Mouse (Mus musculus) CH12F3 (cell line): ENCODE results near the gene Hist2h2aa1.
"Not testable (repeated sequence)": the region's sequence is repeated elsewhere in the genome, so short reads cannot be mapped to it uniquely, and the experiment has no call there.

Experiments
- in situ Hi-C: fragments of 300-500 bp; cut with MboI; formaldehyde crosslinking; loops from 2 replicates; pipeline ENCODE4 v1.14.3; 2020; ENCODE audit warnings: low sequenced_read_pairs

Gene Hist2h2aa1

DNA sequence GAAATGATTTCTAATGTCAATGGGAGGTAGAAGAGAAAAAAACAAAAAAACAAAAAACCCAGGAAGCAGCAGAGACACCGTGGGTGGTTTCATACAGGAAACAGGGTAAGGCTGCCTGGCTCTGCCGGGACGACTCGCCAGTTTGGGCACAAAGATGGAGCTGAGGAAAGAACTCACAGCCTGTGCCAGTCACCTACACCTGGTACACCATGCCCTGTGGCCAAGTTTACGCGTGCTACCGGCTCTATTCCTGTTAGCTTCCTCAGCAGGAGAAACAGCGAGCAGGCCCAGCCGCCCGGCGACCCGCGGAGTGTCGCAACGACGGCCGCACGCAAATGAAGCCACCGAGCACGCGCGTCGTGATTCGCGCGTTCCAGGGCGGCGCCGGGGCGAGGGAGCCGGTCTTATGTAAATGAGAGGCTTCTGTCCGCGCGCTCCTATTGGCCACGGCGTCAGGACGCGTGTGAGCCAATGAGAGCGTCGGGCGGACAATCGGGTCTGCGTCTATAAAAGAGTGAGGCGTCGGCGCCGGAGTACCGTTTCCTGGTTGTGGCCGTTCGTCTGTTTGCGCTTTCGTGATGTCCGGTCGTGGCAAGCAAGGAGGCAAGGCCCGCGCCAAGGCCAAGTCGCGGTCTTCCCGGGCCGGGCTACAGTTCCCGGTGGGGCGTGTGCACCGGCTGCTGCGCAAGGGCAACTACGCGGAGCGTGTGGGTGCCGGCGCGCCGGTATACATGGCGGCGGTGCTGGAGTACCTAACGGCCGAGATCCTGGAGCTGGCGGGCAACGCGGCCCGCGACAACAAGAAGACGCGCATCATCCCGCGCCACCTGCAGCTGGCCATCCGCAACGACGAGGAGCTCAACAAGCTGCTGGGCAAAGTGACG is at the start of gene Hist2h2aa1:
TSS of gene Hist2h2aa1 (plus strand) at position 495 of the 884 bp plus-strand sequence.
- in situ Hi-C loops: not testable (repeated sequence)

- in situ Hi-C loops: no loop called here
Observed at GRCm38 (mm10) chr3:96195616-96196313, 49.5 kb upstream of the Hist2h2aa1 start.

DNA sequence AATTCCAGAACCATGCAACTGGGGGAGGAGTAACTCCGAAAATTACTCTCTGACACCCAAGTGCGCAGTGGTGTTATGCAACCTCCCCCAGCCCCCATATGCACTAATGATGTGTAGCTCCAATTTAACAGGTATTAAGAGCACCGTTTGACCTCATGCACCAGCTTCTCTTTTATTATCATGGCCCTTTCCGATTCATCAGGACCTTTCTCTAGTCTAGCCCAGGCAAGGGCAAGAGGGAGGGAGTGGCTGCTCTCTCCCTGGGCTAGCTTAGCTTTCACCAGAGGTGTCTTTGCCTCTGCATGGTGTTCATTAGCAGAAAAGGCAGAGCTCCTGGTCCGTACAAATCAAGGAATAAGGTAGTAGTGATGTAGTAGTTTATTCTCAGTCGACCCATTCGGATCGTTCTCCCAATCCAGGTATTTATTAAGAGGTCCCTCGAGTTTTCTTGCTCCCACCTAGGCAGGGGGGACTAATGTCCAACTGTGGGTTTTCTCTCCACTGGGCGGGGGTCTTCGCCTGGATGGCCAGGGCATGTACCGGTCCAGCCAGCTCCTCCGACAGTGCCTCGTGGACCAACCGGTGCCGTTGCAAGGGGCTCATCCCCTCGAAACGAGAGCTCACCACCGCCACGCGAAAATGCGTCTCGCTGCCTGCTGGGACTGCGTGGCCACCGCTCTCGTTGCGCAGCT is 48.7 kb upstream of the Hist2h2aa1 start:
- in situ Hi-C loops: no loop called here

GRCm38 (mm10) chr3:96197129-96197749 is 48.1 kb upstream of the Hist2h2aa1 start:
- in situ Hi-C loops: no loop called here

- in situ Hi-C loops: no loop called here
Observed at GRCm38 (mm10) chr3:96198181-96198580, 47.1 kb upstream of the Hist2h2aa1 start.

GRCm38 (mm10) chr3:96198601-96199251 is 46.6 kb upstream of the Hist2h2aa1 start:
- in situ Hi-C loops: not testable (repeated sequence)

GRCm38 (mm10) chr3:96199731-96200130 is 45.6 kb upstream of the Hist2h2aa1 start:
- in situ Hi-C loops: no loop called here

GRCm38 (mm10) chr3:96207819-96208218 is 37.5 kb upstream of the Hist2h2aa1 start:
- in situ Hi-C loops: no loop called here

- in situ Hi-C loops: no loop called here
Observed at GRCm38 (mm10) chr3:96209242-96209641, 36.1 kb upstream of the Hist2h2aa1 start.

DNA sequence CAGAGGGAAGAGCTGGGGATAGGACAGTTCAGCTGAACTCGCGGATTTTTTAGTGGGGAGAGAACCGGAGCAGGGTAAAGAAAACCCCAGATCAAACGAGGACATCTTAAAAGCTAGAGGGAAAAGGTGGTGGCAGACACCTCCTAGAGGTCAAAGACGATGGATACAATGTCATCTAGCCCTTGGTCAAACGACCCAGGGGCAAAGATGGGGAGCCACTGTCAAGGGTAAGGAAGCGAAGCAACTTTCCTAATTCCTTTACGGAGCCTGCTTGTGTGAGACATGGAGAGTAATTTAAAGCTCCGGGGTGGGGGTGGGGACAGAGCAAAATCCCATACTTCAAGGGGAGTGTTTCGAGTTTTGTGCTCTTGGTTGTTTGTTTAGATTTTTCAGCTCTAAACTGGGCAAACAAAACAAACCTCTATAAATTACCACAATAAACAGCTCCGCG is 26.1 kb upstream of the Hist2h2aa1 start:
- in situ Hi-C loops: no loop called here

- in situ Hi-C loops: no loop called here
Observed at GRCm38 (mm10) chr3:96219661-96220130, 25.6 kb upstream of the Hist2h2aa1 start, which contains the start of the genes Bola1 and Hist2h2ab. Bola1 (minus strand) TSS chr3:96219709. Hist2h2ab (plus strand) TSS chr3:96219865.

GRCm38 (mm10) chr3:96220131-96220764 is 25.0 kb upstream of the Hist2h2aa1 start:
- in situ Hi-C loops: not testable (repeated sequence)

GRCm38 (mm10) chr3:96220765-96221639 is 24.3 kb upstream of the Hist2h2aa1 start, which contains the start of the genes Hist2h2ac and Hist2h2be:
Hist2h2ac (minus strand) TSS chr3:96220880.
Hist2h2be (plus strand) TSS chr3:96221119.
- in situ Hi-C loops: no loop called here

- in situ Hi-C loops: no loop called here
Observed at GRCm38 (mm10) chr3:96221640-96222038, 23.7 kb upstream of the Hist2h2aa1 start.

DNA sequence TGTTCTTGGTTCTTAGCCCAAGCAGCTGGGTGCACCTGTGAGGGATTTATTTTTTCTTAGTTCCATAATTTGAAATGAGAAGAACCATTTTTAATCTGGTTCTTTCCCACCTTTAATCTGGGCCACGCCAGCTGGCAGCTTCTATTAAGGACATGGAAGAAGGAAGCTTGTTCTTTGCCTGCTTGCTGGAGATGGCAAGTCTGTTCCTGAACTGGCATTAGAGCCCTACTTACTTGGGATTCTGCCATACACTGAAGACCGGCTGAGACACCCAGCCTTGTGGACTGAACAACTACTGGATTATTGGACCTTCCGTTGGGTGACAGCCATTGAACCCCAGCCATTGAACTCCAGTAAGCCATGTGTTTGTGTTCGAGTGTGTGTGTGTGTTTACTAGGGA is 22.5 kb upstream of the Hist2h2aa1 start:
- in situ Hi-C loops: no loop called here

GRCm38 (mm10) chr3:96225421-96225820 is 19.9 kb upstream of the Hist2h2aa1 start:
- in situ Hi-C loops: no loop called here

GRCm38 (mm10) chr3:96226695-96227648 is 18.3 kb upstream of the Hist2h2aa1 start:
- in situ Hi-C loops: no loop called here
